Mouse (Mus musculus) WW6 (cell line): ENCODE measurements around the gene Fmod.

Experiments used
- DNase-seq: peaks from one replicate; pipeline ENCODE4 v3.0.0-alpha.2; 2013; ENCODE audit warnings: low read depth, low spot score

Fmod gene

GRCm38 (mm10) chr1:134076789-134077188 is 39.7 kb downstream of the Fmod start:
- no peak for DNase-seq

GRCm38 (mm10) chr1:134077389-134078060 is 40.5 kb downstream of the Fmod start:
- no peak for DNase-seq

GRCm38 (mm10) chr1:134078061-134078795 is 41.2 kb downstream of the Fmod start:
- DNase-seq = no peak

DNA sequence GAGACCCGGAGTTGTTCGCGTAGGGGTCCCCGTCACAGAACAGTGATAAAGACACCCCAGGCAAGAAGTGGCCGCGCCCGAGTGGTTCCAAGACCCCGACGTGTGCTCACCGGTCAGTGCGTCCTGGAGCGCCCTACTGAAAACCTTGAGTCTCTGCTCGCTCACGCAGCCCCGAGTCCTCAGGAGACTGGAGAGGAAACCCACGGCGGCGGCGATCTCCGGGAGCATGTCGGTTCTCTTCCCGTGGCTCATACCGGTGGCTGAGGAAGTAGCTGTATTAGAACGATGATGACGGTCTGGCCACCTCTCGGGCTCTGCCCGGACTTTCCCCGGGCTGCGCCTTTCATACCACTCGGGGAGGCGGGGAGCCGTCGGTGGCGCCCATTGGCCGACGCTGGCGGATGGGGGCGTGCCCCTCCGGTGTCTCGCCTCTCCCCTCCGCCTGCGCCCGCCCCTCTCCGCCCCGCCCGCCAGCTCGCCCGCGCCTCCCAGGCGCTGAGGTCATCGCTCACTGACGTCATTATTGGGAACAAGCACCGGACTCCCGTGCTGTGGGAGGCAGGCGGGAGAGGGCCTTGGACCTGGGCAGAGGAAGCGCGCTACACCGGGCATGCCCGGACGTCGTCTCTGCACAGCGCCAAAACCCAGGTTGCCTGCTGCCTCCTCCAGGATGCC is 41.9 kb downstream of the Fmod start, which contains the start of gene Btg2:
Gene Btg2 (minus strand): TSS at position 319 of the 675 bp plus-strand sequence.
- peak; percentile 80 for DNase-seq

DNA sequence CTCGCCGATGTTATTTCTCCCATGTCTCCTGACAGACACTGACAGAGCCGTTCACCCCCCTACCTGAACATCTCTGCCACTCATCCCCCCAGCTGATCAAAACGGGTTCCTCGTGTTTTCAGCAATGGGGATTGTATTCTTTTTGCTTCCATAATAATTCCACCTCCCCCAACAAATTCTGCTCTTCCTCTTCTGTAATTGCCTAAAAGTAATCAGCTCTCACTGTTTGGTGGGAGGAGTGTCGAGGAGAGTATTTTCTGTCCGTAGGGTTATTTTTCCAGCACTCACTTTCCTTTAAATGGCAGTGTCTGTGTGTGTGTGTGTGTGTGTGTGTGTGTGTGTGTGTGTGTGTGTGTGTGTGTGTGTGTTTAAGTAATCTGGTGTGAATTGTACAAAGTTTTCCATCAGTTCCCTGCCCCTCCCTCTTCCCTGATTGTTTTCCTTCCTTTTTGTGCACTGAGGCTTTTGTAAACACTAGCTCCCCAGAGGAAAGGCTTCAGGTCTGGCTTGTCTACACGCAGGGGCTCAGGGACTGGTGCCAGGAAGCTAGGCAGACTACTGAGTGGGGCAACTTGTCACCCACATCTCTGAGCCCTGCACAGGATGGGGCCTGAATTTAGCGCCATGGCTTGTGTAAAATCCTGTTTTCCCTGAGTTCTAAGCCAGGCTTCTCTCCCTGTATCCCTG is 42.6 kb downstream of the Fmod start:
- no peak for DNase-seq

GRCm38 (mm10) chr1:134080406-134080805 is 43.4 kb downstream of the Fmod start:
- DNase-seq = no peak

- no peak for DNase-seq
Measured at GRCm38 (mm10) chr1:134080881-134081450, 43.9 kb downstream of the Fmod start.

DNA sequence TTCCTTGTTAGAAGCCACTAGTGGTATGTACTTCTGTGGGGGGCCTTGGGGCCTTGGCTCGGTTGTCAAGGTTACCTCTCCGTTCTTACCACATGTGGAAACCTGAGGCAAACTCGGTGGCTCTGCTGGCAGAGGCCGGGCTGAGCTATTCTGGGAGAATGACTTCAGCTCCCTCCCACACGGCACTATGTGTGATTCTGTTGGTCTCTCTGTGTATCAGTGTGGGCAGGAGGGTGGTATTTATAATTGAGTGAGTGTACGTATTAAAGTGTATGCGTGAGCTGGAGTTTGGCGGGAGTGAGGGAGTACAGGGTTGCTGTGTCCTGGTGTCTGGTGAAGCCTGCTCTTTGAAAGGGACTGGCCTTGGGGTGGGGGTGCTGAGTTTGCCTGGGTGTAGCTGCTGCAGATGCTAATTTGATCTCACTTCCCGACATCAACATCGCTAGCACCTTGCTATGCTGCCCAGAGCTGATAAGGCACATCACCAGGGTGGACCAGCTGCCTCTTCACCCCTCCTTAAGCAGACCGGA is 46.0 kb downstream of the Fmod start:
- DNase-seq = no peak

DNA sequence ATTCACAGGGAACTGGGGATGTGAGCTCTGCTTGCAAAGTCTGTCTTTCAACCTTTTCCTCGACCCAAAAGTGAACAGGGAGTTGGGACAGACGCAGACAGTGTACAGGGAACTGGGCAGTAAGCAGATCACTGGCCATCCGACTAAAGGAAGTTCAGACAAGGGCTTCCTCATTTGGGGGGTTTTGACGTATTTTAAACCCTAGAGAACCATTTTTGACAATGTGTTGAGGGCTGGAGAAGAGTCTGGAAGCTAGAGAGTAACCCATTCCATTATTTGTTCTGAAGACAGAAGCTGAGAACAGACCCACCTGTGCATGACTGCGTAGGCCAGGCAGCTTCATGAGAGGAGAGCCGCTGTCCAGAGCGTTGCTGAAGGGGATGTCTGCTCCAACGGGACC is 46.6 kb downstream of the Fmod start:
- DNase-seq = no peak

GRCm38 (mm10) chr1:134084128-134084527 is 47.1 kb downstream of the Fmod start:
- DNase-seq = no peak

GRCm38 (mm10) chr1:134086017-134086416 is 49.0 kb downstream of the Fmod start:
- no peak for DNase-seq

DNA sequence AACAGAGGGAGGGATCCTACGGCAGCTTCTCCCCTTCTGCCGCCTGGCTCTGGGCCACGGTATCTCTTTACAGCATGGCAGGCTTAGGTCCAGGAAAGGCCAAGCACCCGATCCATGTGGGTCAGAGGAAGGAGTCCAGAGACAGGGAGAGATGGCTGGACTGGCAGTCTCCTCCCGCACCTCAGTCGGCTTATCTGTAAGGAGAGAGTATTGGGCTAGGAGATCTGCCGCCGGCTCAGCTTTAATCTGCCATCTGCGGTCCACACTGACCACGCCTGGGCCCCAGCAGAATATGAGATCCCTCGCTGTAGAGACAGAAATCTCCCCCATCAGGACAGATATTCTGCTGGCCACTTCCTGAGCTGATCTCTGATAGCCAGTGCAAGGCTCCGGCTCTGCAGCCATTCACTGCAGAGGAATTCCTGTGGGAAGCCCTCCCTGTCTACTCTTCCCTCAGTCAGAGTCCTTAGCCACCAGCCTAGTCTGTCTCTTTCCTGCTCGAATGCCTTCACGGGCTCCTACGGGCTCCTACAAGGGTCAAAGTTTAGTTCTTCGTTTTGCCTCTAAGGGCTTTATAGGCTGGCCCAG is 49.9 kb downstream of the Fmod start:
- DNase-seq = no peak

DNA sequence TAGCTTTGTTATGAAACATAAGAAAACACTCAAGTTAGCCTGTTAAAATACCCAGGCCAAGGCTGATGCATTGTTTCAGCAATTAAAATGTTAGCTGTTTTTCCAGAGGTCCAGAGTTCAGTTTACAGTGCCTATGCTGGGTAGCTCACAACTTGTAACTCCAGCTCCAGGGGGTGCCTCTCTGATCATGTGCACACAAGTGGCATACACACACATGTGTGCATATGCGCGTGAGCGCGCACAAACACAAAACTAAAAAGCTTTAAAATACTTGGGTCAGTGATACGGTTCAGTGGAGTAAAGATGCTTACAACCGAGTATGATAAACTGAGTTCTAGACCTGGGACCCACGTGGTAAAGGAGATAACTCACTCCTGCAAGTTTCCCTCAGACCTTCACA is 52.0 kb downstream of the Fmod start:
- no peak for DNase-seq

GRCm38 (mm10) chr1:134091851-134092250 is 54.8 kb downstream of the Fmod start:
- DNase-seq = no peak

DNA sequence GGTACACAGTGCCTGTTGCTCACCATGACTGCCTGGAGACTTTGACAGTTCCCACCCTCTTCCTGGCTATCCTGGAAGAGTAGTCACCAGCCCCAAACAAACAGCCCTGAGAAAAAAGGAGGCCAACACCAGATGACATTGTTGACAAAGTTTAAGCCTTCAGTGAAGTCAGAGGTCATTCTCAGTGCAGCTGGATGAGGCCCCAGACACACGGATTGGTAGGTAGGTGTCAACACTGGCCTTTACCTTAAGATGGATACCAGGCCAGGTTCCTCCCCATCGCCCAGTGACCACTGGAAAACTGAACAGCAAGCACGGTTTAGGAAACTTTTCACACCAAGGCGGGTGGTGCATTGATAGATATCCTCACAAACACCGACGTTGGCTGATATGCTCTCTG is 55.3 kb downstream of the Fmod start:
- DNase-seq = no peak

DNA sequence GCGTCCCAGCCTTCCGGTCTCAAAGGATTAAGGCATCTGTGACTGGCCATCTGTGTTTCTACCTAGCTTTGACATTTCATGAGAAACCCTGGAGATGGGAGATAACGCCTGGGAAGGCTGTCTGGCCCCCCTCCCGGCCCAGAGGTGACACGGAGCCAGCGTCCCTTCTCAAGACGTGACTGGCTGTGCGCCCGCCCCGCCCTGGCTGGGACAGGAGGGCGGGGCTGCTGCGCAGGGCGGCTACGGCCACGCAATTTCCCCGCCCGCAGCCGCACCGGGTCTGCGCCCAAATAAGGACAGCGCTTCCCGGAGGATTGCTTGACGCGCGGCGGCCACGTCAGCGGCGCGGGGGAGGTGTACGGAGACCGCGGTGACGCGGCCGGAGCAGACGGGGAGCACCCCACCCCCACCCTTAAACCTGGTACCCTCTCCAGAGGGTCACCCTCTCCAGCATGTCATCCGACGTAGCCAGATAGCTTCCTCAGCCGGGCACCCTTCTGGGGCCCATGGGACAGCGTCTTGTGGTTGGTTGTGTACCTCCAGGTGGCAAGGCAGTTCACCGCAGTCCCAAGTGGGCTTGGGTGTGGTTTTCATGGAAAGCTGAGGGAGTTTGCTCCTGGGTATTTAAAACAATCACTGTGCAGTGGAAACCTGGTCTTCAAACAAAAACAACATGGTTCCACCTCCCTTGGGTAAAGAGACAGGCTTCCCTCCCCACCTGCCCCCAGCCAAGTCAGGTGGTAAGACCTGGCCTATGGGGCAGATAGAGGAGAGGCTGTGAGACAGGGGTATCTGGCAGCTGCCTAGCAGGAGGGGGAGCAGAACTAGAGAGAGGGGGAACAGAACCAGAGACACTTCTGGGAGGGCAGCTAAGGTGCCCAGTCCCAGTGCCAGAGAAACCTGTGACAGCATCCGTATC is 56.1 kb downstream of the Fmod start:
- DNase-seq = peak; percentile 42

DNA sequence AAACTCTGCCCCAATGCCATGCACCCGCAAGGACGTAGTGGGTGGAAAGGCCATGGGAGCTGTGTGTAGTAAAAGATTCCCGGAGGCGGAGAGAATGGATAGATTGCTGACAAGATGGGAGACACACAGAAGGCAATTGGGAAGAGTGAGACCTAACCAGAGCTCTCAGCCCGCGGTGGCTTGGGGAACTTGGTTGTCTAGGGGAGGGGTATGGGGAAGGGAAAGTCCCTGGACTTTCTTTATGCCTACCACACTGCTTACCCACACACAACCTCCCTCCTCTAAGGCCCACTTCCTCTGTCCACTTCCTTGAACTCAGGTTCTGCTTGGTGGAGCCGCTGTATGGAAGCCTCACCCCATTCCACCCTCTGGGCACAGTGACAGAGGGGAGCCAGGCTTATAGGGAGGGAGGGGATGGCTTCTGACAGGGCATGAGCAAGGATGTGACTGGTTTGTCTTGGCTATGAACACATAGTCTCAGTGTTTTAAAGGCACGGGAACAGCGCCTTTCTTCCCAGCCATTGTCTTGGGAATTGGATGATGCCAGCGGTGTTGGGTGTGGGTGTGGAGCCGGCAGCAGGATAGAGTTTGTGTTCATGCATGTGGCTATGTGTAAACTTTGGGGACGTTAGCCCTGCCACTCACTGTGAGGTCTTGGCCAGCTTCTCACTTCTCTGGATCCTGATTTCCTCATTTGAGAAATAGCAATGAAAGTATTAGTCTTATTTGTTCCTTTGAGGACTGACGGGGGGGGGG is 56.9 kb downstream of the Fmod start:
- DNase-seq = no peak

DNA sequence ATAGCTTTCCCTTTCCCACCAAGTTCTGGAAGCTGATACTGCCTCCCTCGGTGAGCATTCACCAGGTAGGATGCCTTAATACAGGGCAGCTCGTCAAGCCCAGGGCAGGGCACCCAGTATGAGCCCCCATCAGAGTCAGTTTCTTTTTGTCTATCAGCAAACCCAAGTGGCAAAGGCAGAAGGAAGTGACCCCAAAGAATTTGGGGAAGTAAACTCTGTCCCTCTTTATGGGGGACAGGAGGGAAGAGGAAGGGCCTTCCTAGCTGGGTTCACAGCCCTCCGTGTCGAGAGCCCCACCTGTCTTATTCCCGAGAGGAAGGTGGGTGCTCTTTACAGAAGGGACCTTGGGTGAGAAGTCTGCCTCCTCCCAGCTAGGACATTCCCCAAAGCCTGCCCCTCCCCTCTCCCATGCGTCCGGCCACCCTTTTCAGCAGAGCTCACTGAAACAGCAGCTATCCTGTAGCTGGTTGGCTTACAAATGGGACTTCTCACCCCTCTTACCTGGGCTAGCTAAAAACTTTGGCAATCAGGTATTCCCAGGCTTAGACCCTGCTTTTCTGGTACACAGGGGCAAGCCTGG is 58.1 kb downstream of the Fmod start:
- no peak for DNase-seq

DNA sequence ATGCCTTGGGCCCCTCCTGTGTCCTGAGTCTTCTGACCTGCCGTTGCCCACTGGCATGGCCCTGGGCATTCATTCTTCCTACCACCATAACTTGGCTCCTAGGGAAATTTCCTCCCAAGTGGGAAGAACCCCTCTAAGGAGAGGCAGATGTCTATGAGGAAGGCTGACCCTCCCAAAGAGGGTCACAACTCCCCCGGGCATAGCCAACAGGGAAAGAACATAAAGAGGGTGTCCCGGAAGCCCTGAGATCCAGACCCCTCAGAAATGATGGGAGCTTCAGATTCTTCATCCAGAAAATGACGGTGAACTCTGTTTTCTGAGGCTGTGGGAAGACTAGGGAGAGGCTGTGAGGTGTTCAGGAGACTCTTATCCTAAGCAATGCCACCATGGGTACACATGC is 58.7 kb downstream of the Fmod start:
- no peak for DNase-seq
